Mouse (Mus musculus) embryonic facial prominence, embryonic 14.5 days (tissue): ENCODE measurements around the gene Cfl1. TPM values are rescaled to one million over a fixed set of nuclear protein-coding genes. Genes with fewer than 3 reads are reported as not detected.

Experiments
- ATAC-seq: fragments of 200-750 bp; cut with Nextera tagmentation; 2 replicates; pipeline ENCODE4 v1.8.0; 2017; ENCODE audit warnings: low read depth, moderate number of reproducible peaks, moderate TSS enrichment
- DNase-seq: peaks from one replicate; pipeline ENCODE4 v3.0.0-alpha.2; 2015; ENCODE audit warnings: low spot score
- H3K27ac ChIP-seq: fragments of 300-500 bp; sonication (generic); replicated peaks from 2 replicates; pipeline ENCODE4 v1.5.1; 2014; ENCODE audit warnings: low read depth, mild to moderate bottlenecking, low read length, moderate library complexity
- H3K27me3 ChIP-seq: fragments of 300-500 bp; sonication (generic); replicated peaks from 2 replicates; pipeline ENCODE4 v1.6.1; 2014; ENCODE audit warnings: low read length; ENCODE audit not compliant: control insufficient read depth, insufficient read depth
- H3K36me3 ChIP-seq: fragments of 300-500 bp; sonication (generic); 2 replicates; pipeline ENCODE4 v1.6.1; 2014; ENCODE audit warnings: low read length, mixed read lengths; ENCODE audit not compliant: control insufficient read depth, insufficient read depth
- H3K4me1 ChIP-seq: fragments of 300-500 bp; sonication (generic); 2 replicates; pipeline ENCODE4 v1.6.1; 2014; ENCODE audit warnings: antibody characterized with exemption, low read length; ENCODE audit not compliant: control insufficient read depth, insufficient read depth
- H3K4me2 ChIP-seq: fragments of 300-500 bp; sonication (generic); 2 replicates; pipeline ENCODE4 v1.6.1; 2014; ENCODE audit warnings: low read depth, mild to moderate bottlenecking, low read length, moderate library complexity, mixed read lengths
- H3K4me3 ChIP-seq: fragments of 300-500 bp; sonication (generic); 2 replicates; pipeline ENCODE4 v1.5.1; 2014; ENCODE audit warnings: low read depth, mild to moderate bottlenecking, low read length
- H3K9ac ChIP-seq: fragments of 300-500 bp; sonication (generic); 2 replicates; pipeline ENCODE4 v1.6.1; 2014; ENCODE audit warnings: low read depth, mild to moderate bottlenecking, low read length, moderate library complexity, mixed read lengths
- H3K9me3 ChIP-seq: fragments of 300-500 bp; sonication (generic); 2 replicates; pipeline ENCODE4 v1.6.1; 2016; ENCODE audit warnings: low read length; ENCODE audit not compliant: control insufficient read depth
- WGBS: fragments of 180-500 bp; shearing (Covaris S2); extraction: QIAGEN DNeasy Blood & Tissue Kit; methylation state at CpG from one replicate; pipeline ENCODE4 v1.1.7; 2014; 5-methylcytosine and 5-hydroxymethylcytosine counted together
- polyA plus RNA-seq: library from polyadenylated mRNA; unstranded; fragments of >200 nt; fragmentation: Nextera tagmentation; extraction: Ambion mirVana; gene quantifications from 2 replicates; pipeline ENCODE4 v1.2.1, GENCODE M21; 2014

Cfl1 gene
- polyA plus RNA-seq, 1 experiment from 2014 or later, result 2,353 TPM

- DNase-seq (peak; percentile 95), ATAC-seq (peak; percentile 73)
- no peaks in the 10 kb centered on the region for H3K9me3 ChIP-seq
- H3K4me2 ChIP-seq, result peak within 1 kb of the TSS; percentile 82
- H3K27me3 ChIP-seq, result no peaks in the 10 kb centered on the region
- H3K4me3 ChIP-seq, result peak within 1 kb of the TSS; percentile 73
- peaks cover 10% of the 10 kb centered on the region for H3K4me1 ChIP-seq
- WGBS, result 2% methylated on average over 16 of the region's 22 CpGs
- peak within 1 kb of the TSS; percentile 87 for H3K9ac ChIP-seq
- peak within 1 kb of the TSS; percentile 85 for H3K27ac ChIP-seq
- peaks cover 25% of the 10 kb centered on the region for H3K36me3 ChIP-seq
Measured at GRCm38 (mm10) chr19:5473720-5474119, 16.5 kb upstream of the Cfl1 start, which contains the start of gene Efemp2. Efemp2 (plus strand) TSS chr19:5473954.

GRCm38 (mm10) chr19:5474281-5475068 is 15.8 kb upstream of the Cfl1 start:
- peak; percentile 70 for ATAC-seq
- H3K9me3 ChIP-seq, result no peaks in the 10 kb centered on the region
- H3K4me3 ChIP-seq, result peak overlapping the region; percentile 73
- peak overlapping the region; percentile 85 for H3K27ac ChIP-seq
- WGBS, result 1% methylated on average over 20 of the region's 68 CpGs
- H3K27me3 ChIP-seq, result no peaks in the 10 kb centered on the region
- H3K9ac ChIP-seq, result peak overlapping the region; percentile 87
- H3K4me1 ChIP-seq, result peaks cover 10% of the 10 kb centered on the region
- peak overlapping the region; percentile 82 for H3K4me2 ChIP-seq
- peaks cover 33% of the 10 kb centered on the region for H3K36me3 ChIP-seq
- peak; percentile 58 for DNase-seq

GRCm38 (mm10) chr19:5475069-5475714 is 15.1 kb upstream of the Cfl1 start:
- ATAC-seq (no peak), DNase-seq (no peak)

GRCm38 (mm10) chr19:5477004-5477667 is 13.1 kb upstream of the Cfl1 start:
- Histone ChIP-seq H3K4me2 (no peak overlapping the region), H3K4me3 (no peak overlapping the region), H3K4me1 (peaks cover 10% of the 10 kb centered on the region), H3K9ac (no peak overlapping the region), H3K9me3 (no peaks in the 10 kb centered on the region), H3K27ac (no peak overlapping the region), H3K27me3 (no peaks in the 10 kb centered on the region), H3K36me3 (peaks cover 59% of the 10 kb centered on the region)
- no peak for ATAC-seq
- DNase-seq, result no peak
- WGBS, result 86% methylated on average over 10 of the region's 10 CpGs

More at GRCm38 (mm10) chr19:5475069-5475714, 15.1 kb upstream of the Cfl1 start:
- WGBS, result 15% methylated on average over 13 of the region's 13 CpGs
- peak overlapping the region; percentile 82 for H3K4me2 ChIP-seq
- H3K4me1 ChIP-seq, result peaks cover 10% of the 10 kb centered on the region
- H3K9me3 ChIP-seq, result no peaks in the 10 kb centered on the region
- H3K27me3 ChIP-seq, result no peaks in the 10 kb centered on the region
- peaks cover 40% of the 10 kb centered on the region for H3K36me3 ChIP-seq
- peak overlapping the region; percentile 85 for H3K27ac ChIP-seq
- peak overlapping the region; percentile 87 for H3K9ac ChIP-seq
- H3K4me3 ChIP-seq, result peak overlapping the region; percentile 73

GRCm38 (mm10) chr19:5477668-5478300 is 12.5 kb upstream of the Cfl1 start:
- H3K9ac ChIP-seq, result no peak overlapping the region
- ATAC-seq, result no peak
- H3K9me3 ChIP-seq, result no peaks in the 10 kb centered on the region
- no peak overlapping the region for H3K4me2 ChIP-seq
- peaks cover 66% of the 10 kb centered on the region for H3K36me3 ChIP-seq
- DNase-seq, result no peak
- H3K4me3 ChIP-seq, result no peak overlapping the region
- no peak overlapping the region for H3K27ac ChIP-seq
- WGBS, result 90% methylated on average over 18 of the region's 18 CpGs
- no peaks in the 10 kb centered on the region for H3K27me3 ChIP-seq
- peaks cover 10% of the 10 kb centered on the region for H3K4me1 ChIP-seq

- peaks cover 88% of the 10 kb centered on the region for H3K36me3 ChIP-seq
- no peak overlapping the region for H3K27ac ChIP-seq
- no peak overlapping the region for H3K4me3 ChIP-seq
- ATAC-seq (no peak), DNase-seq (no peak)
- no peaks in the 10 kb centered on the region for H3K9me3 ChIP-seq
- H3K4me1 ChIP-seq, result peaks cover 6% of the 10 kb centered on the region; the same call in 1 of the 2 replicates
- no peaks in the 10 kb centered on the region for H3K27me3 ChIP-seq
- H3K4me2 ChIP-seq, result no peak overlapping the region
- no peak overlapping the region for H3K9ac ChIP-seq
- WGBS, result 88% methylated on average over 10 of the region's 10 CpGs
Measured at GRCm38 (mm10) chr19:5480016-5480415, 10.2 kb upstream of the Cfl1 start.

- no peak overlapping the region for H3K27ac ChIP-seq
- 90% methylated on average over 10 of the region's 10 CpGs for WGBS
- no peak overlapping the region for H3K4me2 ChIP-seq
- no peak overlapping the region for H3K9ac ChIP-seq
- no peak overlapping the region for H3K4me3 ChIP-seq
- H3K27me3 ChIP-seq, result no peaks in the 10 kb centered on the region
- peaks cover 98% of the 10 kb centered on the region for H3K36me3 ChIP-seq
- no peaks in the 10 kb centered on the region for H3K9me3 ChIP-seq
- DNase-seq (no peak), ATAC-seq (no peak)
- H3K4me1 ChIP-seq, result peaks cover under 1% of the 10 kb centered on the region; the same call in 1 of the 2 replicates
Measured at GRCm38 (mm10) chr19:5481398-5481797, 8.9 kb upstream of the Cfl1 start.
